Mouse (Mus musculus): ENCODE results near the gene Tbx15. TPM values are rescaled to one million over a fixed set of nuclear protein-coding genes. Genes with fewer than 3 reads are reported as not detected.

Tbx15 gene
- 0.55 TPM in 1 of 2 replicates, not detected in the other for total RNA-seq (2021)
- long read RNA-seq, result 0 reads

- DNase-seq, result no peak
Measured at GRCm38 (mm10) chr3:99240213-99240720, at the start of gene Tbx15. TSS of gene Tbx15 (plus strand) at chr3:99240381.

GRCm38 (mm10) chr3:99193576-99193975 is 46.6 kb upstream of the Tbx15 start:
- no peak for DNase-seq

- no peak for DNase-seq
Measured at GRCm38 (mm10) chr3:99203331-99203730, 36.9 kb upstream of the Tbx15 start.

GRCm38 (mm10) chr3:99208416-99208815 is 31.8 kb upstream of the Tbx15 start:
- no peak for DNase-seq

- DNase-seq, result no peak
Measured at GRCm38 (mm10) chr3:99211105-99211698, 29.0 kb upstream of the Tbx15 start.

DNA sequence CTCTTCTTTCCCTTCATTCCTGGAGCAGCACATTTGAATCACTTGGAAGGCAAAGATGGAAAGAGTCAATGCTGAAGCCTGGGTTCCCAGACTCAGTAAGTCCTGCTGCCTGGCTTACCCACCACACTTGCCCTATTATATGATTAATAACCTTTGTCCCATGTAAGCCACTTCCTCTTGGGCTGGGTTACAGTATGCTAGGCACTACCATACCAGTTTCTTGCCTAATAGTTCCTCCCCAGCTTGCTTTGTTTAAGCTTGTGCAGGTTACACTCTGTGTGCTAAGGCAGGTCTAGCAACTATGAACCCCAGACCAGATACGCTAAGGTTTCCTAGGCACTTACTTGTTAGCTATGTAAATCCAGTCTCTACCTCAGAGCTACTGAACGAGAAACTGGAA is 12.4 kb upstream of the Tbx15 start:
- DNase-seq, result no peak

GRCm38 (mm10) chr3:99233393-99234318 is 6.5 kb upstream of the Tbx15 start:
- DNase-seq, result peak; percentile 43

DNA sequence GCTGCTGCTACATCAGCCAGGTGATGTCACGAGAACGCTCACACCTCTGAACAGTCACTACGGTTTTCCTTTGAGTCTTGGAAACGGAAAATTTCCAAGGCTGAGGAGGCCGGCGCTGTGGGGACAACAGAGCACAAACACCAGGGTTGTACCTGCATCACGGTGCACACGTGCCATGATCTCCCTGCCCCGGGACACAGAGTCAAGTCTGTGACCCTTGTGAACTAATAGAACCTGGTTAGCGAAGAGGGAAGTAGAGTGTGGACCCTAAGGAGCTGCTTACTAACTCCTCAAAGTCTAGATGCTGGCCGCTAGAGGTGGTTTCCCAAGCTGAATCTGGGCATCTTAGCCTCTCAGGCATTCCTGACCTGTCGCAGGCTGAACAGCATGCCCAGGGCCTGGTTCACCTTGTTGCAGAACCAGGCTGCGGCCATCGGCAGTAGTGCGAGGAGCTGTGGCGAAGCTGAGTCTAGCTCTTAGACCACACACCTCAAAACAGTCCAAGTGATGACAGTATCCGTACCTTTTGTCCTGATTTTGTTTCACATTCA is 5.8 kb upstream of the Tbx15 start:
- no peak for DNase-seq

GRCm38 (mm10) chr3:99235116-99235803 is 4.9 kb upstream of the Tbx15 start:
- DNase-seq, result no peak

- no peak for DNase-seq
Measured at GRCm38 (mm10) chr3:99235804-99236755, 4.1 kb upstream of the Tbx15 start.

GRCm38 (mm10) chr3:99238691-99239090 is 1.5 kb upstream of the Tbx15 start:
- no peak for DNase-seq

DNA sequence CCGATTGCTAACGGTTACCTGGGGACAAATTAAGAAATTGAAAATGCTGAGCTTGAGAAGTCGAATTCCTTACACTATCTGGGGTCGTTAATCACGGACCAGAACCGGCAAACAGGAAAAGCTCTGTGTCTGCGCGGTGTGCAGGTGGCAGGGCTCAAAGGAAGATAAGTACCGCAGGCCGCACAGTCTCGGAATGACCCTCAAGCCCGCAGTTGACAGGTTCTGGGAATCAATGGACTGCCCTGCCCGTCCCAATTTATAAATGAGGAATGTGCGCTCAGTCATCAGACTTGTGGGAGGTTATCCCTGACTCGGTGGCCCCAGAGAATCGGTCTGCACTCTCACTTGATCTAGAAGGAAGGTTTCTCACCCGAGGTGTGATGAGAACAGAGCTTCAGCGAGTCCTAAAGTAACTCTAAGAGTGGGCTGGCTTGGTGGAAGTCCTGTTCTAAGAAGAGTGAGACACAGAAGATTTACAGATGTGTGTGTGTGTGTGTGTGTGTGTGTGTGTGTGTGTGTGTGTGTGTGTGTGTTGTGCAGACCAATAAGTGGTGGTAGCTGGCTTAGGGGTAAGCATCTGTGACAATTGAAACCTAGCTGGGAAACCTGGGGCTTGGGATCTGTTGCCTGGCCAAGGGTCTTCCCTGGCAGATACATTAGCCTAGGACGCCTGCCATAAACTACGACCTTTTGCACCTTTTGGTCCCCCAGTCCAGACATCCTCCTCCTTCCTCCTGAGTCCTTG is 708 bp upstream of the Tbx15 start:
- no peak for DNase-seq

- DNase-seq, result no peak
Measured at GRCm38 (mm10) chr3:99240811-99241738, 894 bp downstream of the Tbx15 start.

DNA sequence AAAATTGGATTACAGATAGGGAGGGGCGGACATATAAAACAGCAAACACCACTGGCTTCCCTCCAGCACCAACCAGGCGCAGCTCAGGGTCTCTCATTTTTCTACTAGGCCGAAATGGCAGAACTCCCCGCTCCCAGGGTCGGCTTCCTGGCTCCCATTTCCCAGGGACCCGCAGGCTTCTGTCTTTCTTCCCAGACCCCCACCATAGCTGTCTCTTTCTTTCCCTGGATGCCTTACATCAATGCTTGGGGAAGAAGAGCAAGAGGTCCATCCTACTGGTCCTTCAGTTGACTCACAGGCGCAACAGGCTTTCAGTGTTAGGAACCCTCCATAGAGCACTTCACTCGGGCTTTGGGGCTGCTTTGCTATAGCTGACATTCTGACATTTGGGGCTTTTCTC is 2.3 kb downstream of the Tbx15 start:
- DNase-seq, result no peak

DNA sequence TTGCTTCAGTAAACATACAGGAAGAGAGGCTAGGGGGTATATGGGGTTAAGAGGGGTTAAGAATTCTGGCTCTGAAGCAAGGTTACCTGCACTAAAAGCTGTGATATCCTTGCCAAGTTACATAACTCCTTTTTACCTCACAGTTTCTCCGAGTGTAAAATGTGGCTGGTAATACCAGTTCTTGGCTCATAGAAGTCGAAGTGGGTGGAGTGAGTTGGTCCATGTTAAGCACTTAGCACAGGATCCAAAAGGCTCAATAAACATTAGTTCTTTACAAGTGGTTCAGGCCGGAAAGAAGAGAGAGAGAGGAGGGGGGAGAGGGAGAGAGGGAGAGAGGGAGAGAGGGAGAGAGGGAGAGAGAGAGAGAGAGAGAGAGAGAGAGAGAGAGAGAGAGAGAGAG is 5.2 kb downstream of the Tbx15 start:
- DNase-seq, result no peak

DNA sequence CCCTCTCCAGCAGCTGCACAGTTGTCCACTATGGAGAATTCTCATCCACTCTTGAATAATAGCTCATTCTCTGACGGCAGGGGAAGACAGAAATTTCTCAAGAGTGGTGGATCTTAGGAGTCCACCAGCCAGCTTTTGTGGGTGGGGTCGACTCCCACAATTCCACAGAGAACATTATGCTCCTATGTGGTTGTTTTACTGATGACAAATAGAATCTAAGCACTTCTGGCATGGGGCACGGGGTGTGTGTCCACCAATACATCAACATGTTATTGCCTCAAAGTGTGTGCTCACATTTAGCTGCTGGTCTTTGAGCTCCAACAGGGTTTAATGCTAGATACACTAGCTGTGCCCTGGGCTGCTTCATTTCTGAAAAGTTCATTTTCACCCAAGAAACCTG is 6.4 kb downstream of the Tbx15 start:
- DNase-seq, result no peak

- no peak for DNase-seq
Measured at GRCm38 (mm10) chr3:99247586-99247985, 7.4 kb downstream of the Tbx15 start.

DNA sequence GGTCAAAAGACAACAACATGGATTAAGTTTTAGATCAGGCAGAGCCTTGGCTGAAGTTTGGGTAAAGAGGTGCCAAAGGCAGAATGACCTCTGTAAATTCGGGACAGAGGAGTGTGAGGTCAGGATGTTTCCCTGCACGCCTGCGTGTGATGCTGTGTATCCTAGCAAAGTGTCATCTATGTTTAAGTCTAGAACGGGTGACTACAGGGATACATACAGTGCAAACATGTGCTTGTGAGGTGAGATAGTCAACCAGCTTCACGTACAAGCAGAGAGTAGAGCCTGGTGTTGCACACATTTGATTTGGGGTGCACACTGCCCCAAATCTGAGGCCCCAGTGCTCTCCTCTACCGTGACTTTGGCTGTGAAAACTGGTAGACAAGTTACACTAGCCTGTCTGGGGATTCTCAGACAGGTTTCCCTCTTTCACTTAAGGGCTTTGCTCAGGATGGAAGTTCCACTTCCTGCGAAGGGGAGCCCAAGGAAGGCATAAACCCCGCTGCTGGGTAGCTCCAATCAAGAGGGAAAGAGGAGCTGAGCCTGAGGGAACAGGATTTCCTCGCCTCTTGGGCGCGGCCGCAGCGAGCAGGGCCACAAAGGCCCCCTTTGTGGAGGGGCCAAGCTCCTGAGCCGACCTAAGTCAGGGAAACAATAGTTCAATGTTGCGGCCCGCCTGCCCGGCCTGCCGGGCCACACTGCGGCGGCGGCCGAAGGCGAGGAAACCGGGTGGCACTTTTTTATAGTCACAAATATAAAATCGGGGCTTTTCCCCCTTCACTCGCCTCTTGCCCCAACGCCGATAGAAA is 8.0 kb downstream of the Tbx15 start:
- DNase-seq, result no peak
